ENCODE assay signal across 7 mouse cellular contexts in the genomic region with DNA sequence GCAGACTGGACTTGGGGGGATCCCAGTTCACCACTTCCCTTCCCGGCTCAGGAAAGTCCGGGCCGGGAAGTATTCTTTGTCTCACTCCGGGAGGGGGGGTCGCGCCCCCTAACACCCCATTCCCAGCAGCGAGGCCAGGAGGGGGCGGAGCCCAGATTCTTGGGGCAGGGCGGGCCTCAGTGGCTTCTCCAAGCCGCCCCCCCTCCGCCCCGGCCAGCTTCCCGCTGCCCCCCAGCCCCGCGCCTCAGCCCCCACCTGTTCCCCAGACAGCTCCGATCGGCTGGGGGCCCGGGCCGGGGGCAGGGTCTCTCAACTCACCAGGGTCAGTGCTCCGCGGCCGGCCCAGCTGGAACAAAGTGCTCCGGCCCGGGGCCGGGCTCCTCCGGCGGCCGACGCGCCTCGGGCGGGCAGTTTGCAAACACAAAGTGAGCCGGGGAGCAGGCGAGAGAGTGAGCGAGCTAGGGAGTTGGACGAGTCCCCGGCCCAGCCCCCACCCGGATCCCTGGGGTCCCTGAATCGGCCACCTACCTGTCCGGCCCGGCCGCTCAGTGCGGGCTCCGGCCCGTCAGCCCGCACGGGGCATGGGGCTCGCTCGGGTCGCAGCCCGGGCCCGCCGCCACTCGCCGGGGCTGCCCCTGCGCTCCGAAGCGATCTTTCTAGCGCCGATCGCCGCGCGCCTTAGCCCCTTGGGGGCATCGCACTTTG. TPM values are rescaled to one million over a fixed set of nuclear protein-coding genes. Genes with fewer than 3 reads are reported as not detected.
A peak's percentile ranks its signal among the peaks of the same experiment; 100 is the strongest.
DNase-seq lines count a peak whose midpoint lies in the region; ATAC-seq and TF ChIP-seq lines count a peak whose summit lies in the region.

No protein-coding gene starts in this region.

- peak overlapping the region; percentile 99 for H3K9ac ChIP-seq in MEL (ENCODE audit: control insufficient read depth, low read depth, low read length, poor library complexity, severe bottlenecking)
- peak overlapping the region; percentile 95 for H3K9ac ChIP-seq in intestine, embryonic 14.5 days (ENCODE audit: low read length)
- H3K9ac ChIP-seq in liver, embryonic 16.5 days (ENCODE audit: low read depth, low read length) = peak overlapping the region; percentile 73
- peak overlapping the region; percentile 91 for H3K9ac ChIP-seq in neural tube, embryonic 12.5 days

- H3K27ac ChIP-seq in MEL (ENCODE audit: control insufficient read depth, low read depth, low read length) = peak overlapping the region; percentile 86
- peak overlapping the region; percentile 96 for H3K27ac ChIP-seq in intestine, embryonic 14.5 days (ENCODE audit: low read depth)
- H3K27ac ChIP-seq in liver, embryonic 16.5 days (ENCODE audit: low read length) = peak overlapping the region; percentile 82
- H3K27ac ChIP-seq in neural tube, embryonic 12.5 days = peak overlapping the region; percentile 72

- DNase-seq in MEL (ENCODE audit: low read depth, low spot score) = peak; percentile 57
- DNase-seq in adrenal gland, postnatal 36 days = peak; percentile 71 to 83
- DNase-seq in gastrocnemius, adult 8-10 months (ENCODE audit: low spot score in 2 of 2) = peak; percentile 15 to 47
- peak; percentile 80 for DNase-seq in intestine, embryonic 14.5 days (ENCODE audit: low spot score)
- peak; percentile 55 for DNase-seq in urinary bladder, adult 2 months (ENCODE audit: low spot score)

- H3K4me1 ChIP-seq in MEL (ENCODE audit: control insufficient read depth in 1 of 2, insufficient read depth in 2 of 2, low read length in 2 of 2) = peaks cover 0 to 11% of the 10 kb centered on the region in 2 experiments; a peak in 1 of 4 replicates
- H3K4me1 ChIP-seq in intestine, embryonic 14.5 days (replicated peaks; ENCODE audit: control insufficient read depth, insufficient read depth, low read length) = peaks cover 47% of the 10 kb centered on the region
- peaks cover 14% of the 10 kb centered on the region for H3K4me1 ChIP-seq in liver, embryonic 16.5 days (ENCODE audit: control insufficient read depth, low read depth, low read length)
- peaks cover 58% of the 10 kb centered on the region for H3K4me1 ChIP-seq in neural tube, embryonic 12.5 days

- no peaks in the 10 kb centered on the region for H3K27me3 ChIP-seq in MEL (ENCODE audit: control insufficient read depth in 1 of 2, insufficient read depth in 2 of 2, low read length in 2 of 2)
- no peaks in the 10 kb centered on the region for H3K27me3 ChIP-seq in intestine, embryonic 14.5 days (replicated peaks; ENCODE audit: control insufficient read depth, insufficient read depth, low read length)
- peaks cover 43% of the 10 kb centered on the region for H3K27me3 ChIP-seq in liver, embryonic 16.5 days (ENCODE audit: control insufficient read depth, insufficient read depth, low read depth, low read length)
- no peaks in the 10 kb centered on the region for H3K27me3 ChIP-seq in neural tube, embryonic 12.5 days (replicated peaks)

- H3K4me2 ChIP-seq in intestine, embryonic 14.5 days (ENCODE audit: low read length) = peak overlapping the region; percentile 93
- H3K4me2 ChIP-seq in liver, embryonic 16.5 days (ENCODE audit: low read depth, low read length) = peak overlapping the region; percentile 89
- H3K4me2 ChIP-seq in neural tube, embryonic 12.5 days (replicated peaks) = peak overlapping the region; percentile 98

- no peak for TF ChIP-seq POLR2A in MEL (IDR thresholded peaks at IDR 0.05; ENCODE audit: control insufficient read depth in 1 of 2, insufficient read depth in 1 of 2, low read depth in 1 of 2, low read length in 2 of 2, poor library complexity in 1 of 2)

- H3K4me3 ChIP-seq in MEL (ENCODE audit: control insufficient read depth in 1 of 2, insufficient read depth in 1 of 2, low read depth in 2 of 2, low read length in 2 of 2) = peak overlapping the region; percentile 65 to 96
- peak overlapping the region; percentile 77 for H3K4me3 ChIP-seq in intestine, embryonic 14.5 days (ENCODE audit: low read depth, low read length)
- peak overlapping the region; percentile 77 for H3K4me3 ChIP-seq in liver, embryonic 16.5 days (ENCODE audit: low read depth, low read length)
- peak overlapping the region; percentile 88 for H3K4me3 ChIP-seq in neural tube, embryonic 12.5 days

- H3K79me2 ChIP-seq in MEL (ENCODE audit: control insufficient read depth, insufficient read depth, low read length, poor library complexity) = peaks cover 35% of the 10 kb centered on the region

- H3K9me3 ChIP-seq in MEL (replicated peaks; ENCODE audit: insufficient read depth, low read length) = no peaks in the 10 kb centered on the region
- H3K9me3 ChIP-seq in intestine, embryonic 14.5 days (ENCODE audit: control insufficient read depth, low read length) = no peaks in the 10 kb centered on the region
- H3K9me3 ChIP-seq in liver, embryonic 16.5 days (replicated peaks; ENCODE audit: control insufficient read depth, low read length) = no peaks in the 10 kb centered on the region
- no peaks in the 10 kb centered on the region for H3K9me3 ChIP-seq in neural tube, embryonic 12.5 days

- TF ChIP-seq CTCF in MEL (IDR thresholded peaks at IDR 0.05 in 2 of 3, conservative IDR thresholded peaks at IDR 0.05 in 1 of 3; ENCODE audit: control insufficient read depth in 1 of 3, insufficient read depth in 1 of 3, low read depth in 2 of 3, low read length in 3 of 3, poor library complexity in 1 of 3, severe bottlenecking in 1 of 3) = no peak

- peak; percentile 36 for ATAC-seq in intestine, embryonic 14.5 days (replicated peaks; ENCODE audit: low FRiP score, low TSS enrichment, low read depth)
- peak; percentile 45 for ATAC-seq in liver, embryonic 16.5 days (ENCODE audit: low read depth)
- ATAC-seq in neural tube, embryonic 12.5 days (ENCODE audit: low FRiP score, low read depth) = peak; percentile 38

- 0 out of 4 replicates have a peak, but pooled peaks cover 0 to 3% of the 10 kb centered on the region in 2 experiments for H3K36me3 ChIP-seq in MEL (ENCODE audit: control insufficient read depth in 1 of 2, insufficient read depth in 2 of 2, low read length in 2 of 2)
- peaks cover 15% of the 10 kb centered on the region; the same call in 1 of the 2 replicates for H3K36me3 ChIP-seq in intestine, embryonic 14.5 days (ENCODE audit: control insufficient read depth, insufficient read depth, low read length)
- H3K36me3 ChIP-seq in liver, embryonic 16.5 days (ENCODE audit: control insufficient read depth, insufficient read depth) = no peaks in the 10 kb centered on the region
- H3K36me3 ChIP-seq in neural tube, embryonic 12.5 days = peaks cover 5% of the 10 kb centered on the region; the same call in 1 of the 2 replicates

- WGBS in intestine, embryonic 14.5 days = under 1% methylated on average over 64 of the region's 65 CpGs
- 0% methylated on average over 55 of the region's 65 CpGs for WGBS in liver, embryonic 16.5 days (ENCODE audit: insufficient replicate concordance)
- under 1% methylated on average over 64 of the region's 65 CpGs for WGBS in neural tube, embryonic 12.5 days

- TF ChIP-seq EP300 in MEL (IDR thresholded peaks at IDR 0.05; ENCODE audit: low read depth in 1 of 2, low read length in 2 of 2) = no peak

- no peak for TF ChIP-seq RAD21 in MEL (IDR thresholded peaks at IDR 0.05; ENCODE audit: low read depth, low read length)

TF ChIP-seq in MEL, 35 proteins besides CTCF, POLR2A, EP300 and RAD21:
- no peak for TF ChIP-seq HCFC1 (IDR thresholded peaks at IDR 0.05; ENCODE audit: low read depth, low read length)
- TF ChIP-seq MAZ (IDR thresholded peaks at IDR 0.05; ENCODE audit: low read depth, low read length) = peak; percentile 69; the same call in 1 of the 2 replicates

RNA-seq across cellular contexts. Expression of a gene that starts 0.6 kb away (rescaled TPM):
- 6.6 and 7.1 TPM in 2 replicates for total RNA-seq in MEL (2012; rRNA removed)
- 10 to 100 TPM in 1 of 2 experiments, not detected in 1; 50.5 TPM for polyA plus RNA-seq in MEL (2012; ENCODE audit: insufficient read depth in 1 of 2, insufficient read length in 2 of 2, low read depth in 1 of 2, low replicate concordance in 2 of 2, missing spikeins in 1 of 2)
- 10 to 100 TPM; 23.0 to 23.6 TPM for total RNA-seq in adrenal gland, postnatal 36 days (2021)
- total RNA-seq in gastrocnemius, adult 8-10 months (2022) = 1 to 10 TPM; 5.9 to 7.8 (median 6.6) TPM
- polyA plus RNA-seq in intestine, embryonic 14.5 days (2014; fragmentation: Nextera tagmentation; extraction: Ambion mirVana) = 30.3 and 32.4 TPM in 2 replicates
- 3.4 and 4.0 TPM in 2 replicates for polyA plus RNA-seq in liver, embryonic 16.5 days (2015; fragmentation: Nextera tagmentation; extraction: Ambion mirVana)
- polyA plus RNA-seq in neural tube, embryonic 12.5 days (2016; fragmentation: Nextera tagmentation; extraction: Ambion mirVana) = 30.4 and 31.8 TPM in 2 replicates
- polyA plus RNA-seq in urinary bladder, adult 2 months (2012; rRNA removed) = 23.6 and 36.5 TPM in 2 replicates

Comparison
In these comparisons a context has a peak if more than half of its experiments do, and no peak if none do; other contexts are left out.
1. Peak in every context shown above with its lines: DNase-seq, ATAC-seq, H3K4me3 ChIP-seq and H3K27ac ChIP-seq.